Mouse (Mus musculus) small intestine, adult 2 months (tissue): Measurements from ENCODE around the gene Rint1.

ENCODE experiments used
- CTCF ChIP-seq: fragments of 200-500 bp; IDR thresholded peaks from 2 replicates; pipeline ENCODE4 v1.5.1; 2012; ENCODE audit warnings: low read depth, mild to moderate bottlenecking, control low read depth, inconsistent platforms, low read length, moderate library complexity, mixed read lengths; ENCODE audit not compliant: insufficient replicate concordance, insufficient read length; ENCODE audit errors: extremely low read depth
- POLR2A ChIP-seq: fragments of 200-500 bp; IDR thresholded peaks from 2 replicates; pipeline ENCODE4 v1.6.1; 2012; ENCODE audit warnings: low read depth, mild to moderate bottlenecking, control low read depth, inconsistent platforms, low read length, moderate library complexity

GRCm38 (mm10) chr5:23858643-23859042, 71.1 kb downstream of the Rint1 start:
- TF ChIP-seq CTCF, result no peak
- TF ChIP-seq POLR2A, result no peak
